26 mouse cellular contexts compared by ENCODE assay signal in the genomic region with DNA sequence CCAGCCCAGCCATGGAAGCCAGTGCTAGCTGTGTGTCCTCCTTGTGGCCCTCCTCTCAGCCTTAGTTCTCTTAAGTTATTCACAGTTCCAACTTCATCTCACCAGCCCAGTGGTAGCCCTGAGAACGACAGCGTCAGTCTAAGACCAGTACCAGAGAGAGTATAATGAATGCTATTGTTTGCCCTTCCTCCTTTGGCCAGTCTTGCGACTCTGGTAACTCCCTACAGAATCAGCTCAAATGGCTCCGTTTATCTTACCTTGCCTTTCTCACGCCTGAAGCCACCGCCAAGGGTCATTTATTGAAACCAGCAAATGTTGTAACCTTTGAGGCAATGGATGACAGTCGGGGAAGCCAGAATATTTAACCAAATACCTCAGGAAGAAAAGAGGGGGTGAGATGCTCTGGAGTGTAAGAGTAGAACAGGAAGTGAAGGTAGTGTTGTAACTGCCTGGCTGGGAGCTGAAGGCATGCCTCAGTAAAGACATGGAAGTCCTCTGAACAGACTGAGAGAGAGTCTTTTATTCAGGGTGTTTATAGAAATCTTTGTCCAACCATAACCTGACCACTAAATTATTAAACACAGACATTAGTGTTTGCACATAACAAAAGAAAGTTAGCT. TPM values are rescaled to one million over a fixed set of nuclear protein-coding genes. Genes with fewer than 3 reads are reported as not detected.
DNase-seq lines count a peak whose midpoint lies in the region; ATAC-seq and TF ChIP-seq lines count a peak whose summit lies in the region.
"Had no signal": no experiment of that assay in that cellular context is flagged by ENCODE, and none has a peak within 500 bp of the region (broad histone marks: within the 10 kb centered on the region; RNA-seq: fewer than 3 reads in every experiment).

No protein-coding gene starts in this region.

- no peak overlapping the region for H3K27ac ChIP-seq in lung, postnatal 0 days (ENCODE audit: low read length)
- H3K27ac ChIP-seq in kidney, adult 2 months (ENCODE audit: insufficient read depth, low read depth, low read length): no peak overlapping the region
- H3K27ac ChIP-seq: forebrain, embryonic 13.5 days; heart, embryonic 13.5 days; lung, embryonic 15.5 days; neural tube, embryonic 15.5 days had no signal

- TF ChIP-seq EP300 in lung, postnatal 0 days (IDR thresholded peaks at IDR 0.05): no peak

- no peak for ATAC-seq in lung, postnatal 0 days
- peak; percentile 76 for ATAC-seq in megakaryocyte progenitor cell, adult 5-6 weeks (replicated peaks; ENCODE audit: poor library complexity)
- ATAC-seq: activated CD4-positive, CD25-positive, alpha-beta regulatory T cell, adult 4 months; forebrain, embryonic 13.5 days; inflammation-experienced regulatory T-cells, adult 6 months had no signal

- H3K4me1 ChIP-seq in lung, postnatal 0 days (ENCODE audit: insufficient read depth, low read depth, low read length): no peaks in the 10 kb centered on the region
- peaks cover 2% of the 10 kb centered on the region for H3K4me1 ChIP-seq in lung, adult 2 months (ENCODE audit: control insufficient read depth, insufficient read depth, low read length)
- H3K4me1 ChIP-seq in kidney, adult 2 months (ENCODE audit: control insufficient read depth, insufficient read depth, low read length): no peaks in the 10 kb centered on the region; the same call in 1 of the 2 replicates
- H3K4me1 ChIP-seq: forebrain, embryonic 13.5 days; heart, embryonic 13.5 days; neural tube, embryonic 15.5 days had no signal

- H3K9me3 ChIP-seq in lung, postnatal 0 days (ENCODE audit: low read length): no peaks in the 10 kb centered on the region
- H3K9me3 ChIP-seq: forebrain, embryonic 13.5 days; heart, embryonic 13.5 days; lung, embryonic 15.5 days; neural tube, embryonic 15.5 days had no signal

- no peaks in the 10 kb centered on the region for H3K27me3 ChIP-seq in lung, postnatal 0 days (replicated peaks; ENCODE audit: insufficient read depth, low read length)
- no peaks in the 10 kb centered on the region for H3K27me3 ChIP-seq in kidney, adult 2 months (replicated peaks; ENCODE audit: control insufficient read depth, insufficient read depth, low read length)
- H3K27me3 ChIP-seq: forebrain, embryonic 13.5 days; lung, embryonic 15.5 days; neural tube, embryonic 15.5 days had no signal

- WGBS in lung, postnatal 0 days: 28% methylated on average over 7 of the region's 7 CpGs
- 24% methylated on average over 7 of the region's 7 CpGs for WGBS in lung, adult 2 months
- 47% methylated on average over 7 of the region's 7 CpGs for WGBS in kidney, adult 2 months

- no peak for TF ChIP-seq CTCF in lung, postnatal 0 days (IDR thresholded peaks at IDR 0.05)
- TF ChIP-seq CTCF in lung, adult 2 months (IDR thresholded peaks at IDR 0.05; ENCODE audit: insufficient read depth, low read length): no peak
- TF ChIP-seq CTCF in kidney, adult 2 months (conservative IDR thresholded peaks at IDR 0.05; ENCODE audit: insufficient read depth, insufficient read length, low read depth, low read length): no peak

- DNase-seq in embryo, embryonic 10 days (ENCODE audit: low spot score): peak; percentile 13
- no peak for DNase-seq in embryo, embryonic 10.5 days (ENCODE audit: low spot score)
- DNase-seq in lung, postnatal 0 days (ENCODE audit: low spot score): peak; percentile 19
- no peak for DNase-seq in lung, adult 2 months
- no peak for DNase-seq in retina, postnatal 1 day
- no peak for DNase-seq in kidney, adult 2 months
- DNase-seq in embryo, embryonic 11 days: no peak
- DNase-seq: adrenal gland, postnatal 14 days; cerebellum, adult 18-20 months; layer of hippocampus, postnatal 36 days; thymus, adult 2 months had no signal

- no peak overlapping the region for H3K4me2 ChIP-seq in lung, postnatal 0 days (replicated peaks; ENCODE audit: low read depth, low read length)
- H3K4me2 ChIP-seq: forebrain, embryonic 13.5 days; heart, embryonic 13.5 days; liver, embryonic 11.5 days; lung, embryonic 15.5 days; midbrain, embryonic 11.5 days; neural tube, embryonic 15.5 days had no signal

- TF ChIP-seq POLR2A in lung, adult 2 months (IDR thresholded peaks at IDR 0.05; ENCODE audit: borderline replicate concordance, extremely low read depth, low read depth, low read length): no peak
- no peak for TF ChIP-seq POLR2A in kidney, adult 2 months (IDR thresholded peaks at IDR 0.05; ENCODE audit: low read depth, low read length)

- no peak overlapping the region for H3K9ac ChIP-seq in lung, postnatal 0 days (replicated peaks; ENCODE audit: low read depth)
- H3K9ac ChIP-seq: forebrain, embryonic 13.5 days; heart, embryonic 13.5 days; lung, embryonic 15.5 days; neural tube, embryonic 15.5 days had no signal

- H3K4me3 ChIP-seq in lung, postnatal 0 days (ENCODE audit: low read depth, low read length): no peak overlapping the region
- H3K4me3 ChIP-seq in lung, adult 2 months (replicated peaks; ENCODE audit: extremely low read depth, low read depth, low read length): no peak overlapping the region
- no peak overlapping the region for H3K4me3 ChIP-seq in kidney, adult 2 months (ENCODE audit: insufficient read depth, low read depth, low read length)
- H3K4me3 ChIP-seq: forebrain, embryonic 13.5 days; heart, embryonic 13.5 days; lung, embryonic 15.5 days; myocyte; neural tube, embryonic 15.5 days had no signal

- no peaks in the 10 kb centered on the region for H3K36me3 ChIP-seq in lung, postnatal 0 days (ENCODE audit: insufficient read depth, low read length)
- H3K36me3 ChIP-seq in kidney, adult 2 months (ENCODE audit: control insufficient read depth, insufficient read depth, low read length): no peaks in the 10 kb centered on the region
- H3K36me3 ChIP-seq: heart, embryonic 13.5 days; lung, embryonic 15.5 days; neural tube, embryonic 15.5 days had no signal

RNA-seq across cellular contexts. Expression of a gene that starts 8.8 kb away (rescaled TPM):
- polyA plus RNA-seq in lung, postnatal 0 days (2015; fragmentation: Nextera tagmentation; extraction: Ambion mirVana): 0.82 and 0.89 TPM in 2 replicates
- polyA plus RNA-seq in lung, adult 2 months (2012; rRNA removed): 0.84 and 1.2 TPM in 2 replicates
- 0.81 and 1.4 TPM in 2 replicates for total RNA-seq in megakaryocyte progenitor cell, adult 5-6 weeks (2015)
- 0.20 TPM in 1 of 2 replicates, not detected in the other for total RNA-seq in megakaryocyte progenitor cell, adult 5-6 weeks (2017)
- 0.19 and 0.20 TPM in 2 replicates for polyA plus RNA-seq in kidney, adult 2 months (2012; rRNA removed)
- polyA plus RNA-seq: kidney, embryonic 16.5 days; midbrain, embryonic 11.5 days; myocyte had no signal

RNA-seq across cellular contexts. Expression of a gene that starts 8.8 kb away (rescaled TPM):
- 1.5 and 1.6 TPM in 2 replicates for polyA plus RNA-seq in lung, postnatal 0 days (2015; fragmentation: Nextera tagmentation; extraction: Ambion mirVana)
- polyA plus RNA-seq in lung, adult 2 months (2012; rRNA removed): 1.3 and 2.2 TPM in 2 replicates
- total RNA-seq in megakaryocyte progenitor cell, adult 5-6 weeks (2015): 0.71 and 1.8 TPM in 2 replicates
- 0.33 and 2.2 TPM in 2 replicates for total RNA-seq in megakaryocyte progenitor cell, adult 5-6 weeks (2017)
- 0.28 TPM in 1 of 2 replicates, not detected in the other for polyA plus RNA-seq in kidney, adult 2 months (2012; rRNA removed)
- total RNA-seq: adrenal gland, postnatal 14 days; gastrocnemius, postnatal 4 days; layer of hippocampus, postnatal 36 days; left cerebral cortex, postnatal 36 days had no signal
- polyA plus RNA-seq: activated CD4-positive, CD25-positive, alpha-beta regulatory T cell, adult 4 months; forebrain, embryonic 13.5 days; hindbrain, embryonic 11.5 days; inflammation-experienced regulatory T-cells, adult 6 months; kidney, embryonic 16.5 days; midbrain, embryonic 11.5 days; neural tube, embryonic 15.5 days; stomach, embryonic 14.5 days had no signal

Comparison
In these comparisons a context has a peak if more than half of its experiments do, and no peak if none do; other contexts are left out.
1. DNase-seq: peak in embryo, embryonic 10 days (single experiment) and lung, postnatal 0 days (single experiment); none in embryo, embryonic 10.5 days (single experiment), lung, adult 2 months (single experiment), retina, postnatal 1 day (single experiment), kidney, adult 2 months (single experiment) and embryo, embryonic 11 days (single experiment).